Mouse (Mus musculus) brain, embryonic 14.5 days (tissue): Measurements from ENCODE around the gene Ephb3.

Source experiments
- CTCF ChIP-seq: fragments of 200-500 bp; IDR thresholded peaks from 2 replicates; pipeline ENCODE4 v1.5.1; 2012; ENCODE audit warnings: inconsistent platforms, mild to moderate bottlenecking, moderate library complexity, borderline replicate concordance; ENCODE audit not compliant: insufficient read depth, insufficient read length; ENCODE audit errors: extremely low read depth
- POLR2A ChIP-seq: fragments of 200-500 bp; IDR thresholded peaks from 2 replicates; pipeline ENCODE4 v1.6.1; 2012; ENCODE audit warnings: mild to moderate bottlenecking, inconsistent platforms, borderline replicate concordance; ENCODE audit not compliant: poor library complexity, insufficient read depth, insufficient read length, severe bottlenecking; ENCODE audit errors: extremely low read depth

DNA sequence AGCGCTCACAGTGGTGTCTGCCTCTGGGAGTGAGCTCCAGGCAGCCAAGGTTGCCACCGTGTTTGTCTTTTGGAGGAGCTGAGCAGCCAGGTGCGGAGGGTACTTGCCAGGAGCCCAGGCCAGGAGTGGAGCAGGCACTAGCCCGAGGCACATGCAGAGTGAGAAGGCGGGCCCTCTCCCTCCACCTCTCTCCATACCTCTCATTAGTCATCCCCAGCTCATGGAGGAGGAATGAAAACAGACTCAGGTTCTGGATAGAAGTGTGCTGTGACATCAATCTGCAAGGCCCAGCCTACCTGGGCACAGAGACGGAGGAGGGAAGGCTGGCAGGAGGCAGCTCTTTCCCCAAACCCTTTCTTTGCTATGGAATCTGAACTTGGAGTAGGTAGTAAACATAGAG, 22.1 kb downstream of the Ephb3 start:
- TF ChIP-seq CTCF (no peak), POLR2A (no peak)
